Mouse (Mus musculus): ENCODE measurements around the gene Olfr1239. TPM values are rescaled to one million over a fixed set of nuclear protein-coding genes. Genes with fewer than 3 reads are reported as not detected.

Gene Olfr1239
- polyA plus RNA-seq (2015; fragmentation: Nextera tagmentation; extraction: Ambion mirVana): not detected in 2 replicates

DNA sequence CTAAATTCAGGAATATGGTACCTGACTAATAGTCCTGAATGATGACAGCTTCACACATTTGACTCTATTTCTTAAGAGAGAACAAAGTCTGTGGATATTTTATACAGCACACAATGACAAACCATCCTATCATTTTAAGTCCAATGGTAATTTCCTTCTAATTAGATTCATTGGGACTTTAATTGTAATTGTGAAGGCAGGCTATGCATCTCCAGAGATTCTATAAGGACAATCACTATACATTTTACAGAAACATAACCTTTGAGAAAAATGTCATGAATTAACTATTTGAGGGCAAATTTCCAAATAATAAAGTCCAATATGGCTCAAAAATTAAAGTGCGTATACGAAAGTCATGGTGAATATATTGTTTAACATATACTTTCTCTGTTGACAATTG, at the start of gene Olfr1239:
Olfr1239 (minus strand) TSS at position 101 of the 400 bp plus-strand sequence.
- Histone ChIP-seq H3K9me3 (no peaks in the 10 kb centered on the region), H3K4me1 (no peaks in the 10 kb centered on the region), H3K4me2 (no peak within 1 kb of the TSS), H3K27ac (no peak within 1 kb of the TSS), H3K4me3 (no peak within 1 kb of the TSS), H3K27me3 (no peaks in the 10 kb centered on the region), H3K9ac (no peak within 1 kb of the TSS), H3K36me3 (no peaks in the 10 kb centered on the region)
- 95% methylated on average over 2 of the region's 2 CpGs for WGBS
- ATAC-seq (ENCODE audit: borderline replicate concordance, extremely low read depth, low FRiP score, low TSS enrichment): no peak

DNA sequence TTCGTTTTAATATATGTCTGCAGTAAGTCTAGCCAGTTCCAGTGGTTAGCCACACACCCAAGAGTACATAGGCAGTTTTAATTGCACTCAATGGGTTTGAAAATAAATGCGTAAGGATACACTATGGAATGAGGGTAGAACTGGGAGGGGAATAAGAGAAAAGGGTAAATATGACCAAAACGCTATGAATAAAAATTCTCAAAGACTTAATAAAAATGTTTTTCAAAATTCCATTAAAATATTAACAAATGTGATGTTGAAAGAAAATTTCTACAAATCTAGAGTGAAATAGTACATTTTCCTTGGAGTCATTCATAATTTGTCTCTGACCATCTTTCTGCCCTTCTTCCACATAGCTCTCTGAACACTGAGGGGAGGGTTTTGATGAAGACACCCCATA, 22.7 kb upstream of the Olfr1239 start, which contains the start of gene Olfr1240:
Olfr1240 (minus strand) TSS at position 101 of the 400 bp plus-strand sequence.
- Histone ChIP-seq H3K27ac (no peak within 1 kb of the TSS), H3K9ac (no peak within 1 kb of the TSS), H3K27me3 (no peaks in the 10 kb centered on the region), H3K4me3 (no peak within 1 kb of the TSS), H3K4me1 (no peaks in the 10 kb centered on the region), H3K36me3 (no peaks in the 10 kb centered on the region), H3K9me3 (no peaks in the 10 kb centered on the region), H3K4me2 (no peak within 1 kb of the TSS)
- 71% methylated on average over 3 of the region's 3 CpGs for WGBS
- ATAC-seq (ENCODE audit: borderline replicate concordance, extremely low read depth, low FRiP score, low TSS enrichment): no peak

DNA sequence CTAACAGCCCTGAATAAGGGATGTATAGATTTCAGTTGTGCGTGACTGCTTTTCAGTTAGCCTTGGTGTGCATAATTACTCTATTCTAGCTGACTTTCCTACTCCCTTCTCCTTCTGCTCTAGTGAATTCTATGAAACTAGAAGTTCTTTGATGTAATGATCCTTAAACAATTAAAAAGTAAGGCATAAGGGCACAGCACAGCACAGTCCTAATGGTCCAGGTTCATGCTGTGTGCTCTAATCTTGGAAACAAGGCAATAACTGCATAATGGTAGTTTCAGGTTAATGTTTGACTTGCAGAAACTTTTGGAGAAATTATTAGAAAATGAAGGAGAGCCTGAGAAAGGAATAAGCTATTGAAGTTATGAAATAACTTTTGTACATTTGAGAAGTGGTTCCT, 5.7 kb downstream of the Olfr1239 start:
- no peak for ATAC-seq (ENCODE audit: borderline replicate concordance, extremely low read depth, low FRiP score, low TSS enrichment)

DNA sequence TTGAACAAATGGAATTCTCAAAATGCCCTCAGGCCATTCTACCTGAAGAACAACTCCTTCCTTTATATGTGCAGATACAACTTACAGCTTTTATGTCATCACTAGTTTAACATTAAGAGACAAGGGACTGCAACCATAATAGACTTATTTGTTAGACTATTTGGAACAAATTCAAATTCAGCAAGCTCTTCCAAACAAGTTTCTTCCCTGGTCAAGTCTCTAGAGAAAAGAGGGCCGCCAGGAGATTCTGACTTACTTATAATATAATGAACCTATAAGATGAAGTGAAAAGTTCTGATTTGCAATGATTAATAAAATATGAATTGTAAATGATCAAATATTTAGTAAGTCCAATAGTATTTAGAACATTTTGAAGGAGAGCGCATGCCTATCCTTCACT, 10.6 kb downstream of the Olfr1239 start, which contains the start of gene Olfr1238:
Olfr1238 (minus strand) TSS at position 101 of the 400 bp plus-strand sequence.
- whole genome bisulfite sequencing: 92% methylated on average over 2 of the region's 2 CpGs
- no peak within 1 kb of the TSS for H3K4me2 ChIP-seq
- no peak for ATAC-seq (ENCODE audit: borderline replicate concordance, extremely low read depth, low FRiP score, low TSS enrichment)

More for the DNA sequence above, 5.7 kb downstream of the Olfr1239 start:
- Histone ChIP-seq H3K27ac (no peak overlapping the region), H3K4me2 (no peak overlapping the region), H3K4me3 (no peak overlapping the region), H3K4me1 (no peaks in the 10 kb centered on the region), H3K9ac (no peak overlapping the region), H3K27me3 (no peaks in the 10 kb centered on the region), H3K36me3 (no peaks in the 10 kb centered on the region), H3K9me3 (no peaks in the 10 kb centered on the region)
- 87% methylated on average over 1 of the region's 1 CpGs for WGBS

DNA sequence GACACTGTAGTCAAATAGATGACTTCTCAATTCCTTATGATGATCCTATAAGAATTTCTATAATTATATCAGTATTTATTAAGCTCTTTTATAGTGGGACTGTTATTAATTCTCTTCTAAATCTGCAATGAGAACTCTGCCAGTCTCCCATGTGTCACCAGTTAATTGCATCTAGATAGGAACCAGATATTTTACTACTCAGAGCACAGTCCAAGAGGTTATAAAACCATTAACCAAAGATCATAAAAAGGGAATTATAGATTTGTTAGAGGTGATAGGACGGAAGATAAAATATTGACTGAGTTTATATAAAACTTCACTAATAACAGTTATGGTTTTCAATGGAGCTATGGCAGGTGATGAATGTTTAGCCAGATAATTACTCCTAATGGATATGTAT, 19.3 kb downstream of the Olfr1239 start:
- no peak for ATAC-seq (ENCODE audit: borderline replicate concordance, extremely low read depth, low FRiP score, low TSS enrichment)
- Histone ChIP-seq H3K9ac (no peak overlapping the region), H3K4me2 (no peak overlapping the region), H3K27ac (no peak overlapping the region), H3K27me3 (no peaks in the 10 kb centered on the region), H3K36me3 (no peaks in the 10 kb centered on the region), H3K4me3 (no peak overlapping the region), H3K9me3 (no peaks in the 10 kb centered on the region), H3K4me1 (no peaks in the 10 kb centered on the region)
- WGBS: 75% methylated on average over 1 of the region's 1 CpGs

More for the DNA sequence above, 10.6 kb downstream of the Olfr1239 start, which contains the start of gene Olfr1238:
- no peaks in the 10 kb centered on the region for H3K27me3 ChIP-seq
- H3K9me3 ChIP-seq: no peaks in the 10 kb centered on the region
- no peak within 1 kb of the TSS for H3K4me3 ChIP-seq
- no peak within 1 kb of the TSS for H3K27ac ChIP-seq
- H3K9ac ChIP-seq: no peak within 1 kb of the TSS
- H3K4me1 ChIP-seq: no peaks in the 10 kb centered on the region
- no peaks in the 10 kb centered on the region for H3K36me3 ChIP-seq

Other genes with a start within 250 kb of the Olfr1239 start
- gene Olfr1225, start 245.7 kb downstream of the Olfr1239 start, polyA plus RNA-seq (2015; fragmentation: Nextera tagmentation; extraction: Ambion mirVana): not detected in 2 replicates
- not detected in 2 replicates for gene Olfr1226, start 220.4 kb downstream of the Olfr1239 start, polyA plus RNA-seq (2015; fragmentation: Nextera tagmentation; extraction: Ambion mirVana)
- not detected in 2 replicates for gene Olfr1228, start 166.3 kb downstream of the Olfr1239 start, polyA plus RNA-seq (2015; fragmentation: Nextera tagmentation; extraction: Ambion mirVana)
- not detected in 2 replicates for gene Olfr1229, start 132.4 kb downstream of the Olfr1239 start, polyA plus RNA-seq (2015; fragmentation: Nextera tagmentation; extraction: Ambion mirVana)
- not detected in 2 replicates for gene Olfr1230, start 123.1 kb downstream of the Olfr1239 start, polyA plus RNA-seq (2015; fragmentation: Nextera tagmentation; extraction: Ambion mirVana)
- not detected in 2 replicates for gene Olfr1231, start 113.3 kb downstream of the Olfr1239 start, polyA plus RNA-seq (2015; fragmentation: Nextera tagmentation; extraction: Ambion mirVana)
- gene Olfr1232, start 90.7 kb downstream of the Olfr1239 start, polyA plus RNA-seq (2015; fragmentation: Nextera tagmentation; extraction: Ambion mirVana): not detected in 2 replicates
- not detected in 2 replicates for gene Olfr1233, start 78.0 kb downstream of the Olfr1239 start, polyA plus RNA-seq (2015; fragmentation: Nextera tagmentation; extraction: Ambion mirVana)
- not detected in 2 replicates for gene Olfr1234, start 55.5 kb downstream of the Olfr1239 start, polyA plus RNA-seq (2015; fragmentation: Nextera tagmentation; extraction: Ambion mirVana)
- gene Olfr1238, start 10.7 kb downstream of the Olfr1239 start, polyA plus RNA-seq (2015; fragmentation: Nextera tagmentation; extraction: Ambion mirVana): not detected in 2 replicates
- gene Olfr1240, start 22.6 kb upstream of the Olfr1239 start, polyA plus RNA-seq (2015; fragmentation: Nextera tagmentation; extraction: Ambion mirVana): not detected in 2 replicates
- gene Olfr1241, start 66.7 kb upstream of the Olfr1239 start, polyA plus RNA-seq (2015; fragmentation: Nextera tagmentation; extraction: Ambion mirVana): not detected in 2 replicates
- gene Olfr1242, start 77.9 kb upstream of the Olfr1239 start, polyA plus RNA-seq (2015; fragmentation: Nextera tagmentation; extraction: Ambion mirVana): not detected in 2 replicates
- gene Olfr1243, start 111.1 kb upstream of the Olfr1239 start, polyA plus RNA-seq (2015; fragmentation: Nextera tagmentation; extraction: Ambion mirVana): not detected in 2 replicates
- gene Olfr1245, start 158.0 kb upstream of the Olfr1239 start, polyA plus RNA-seq (2015; fragmentation: Nextera tagmentation; extraction: Ambion mirVana): not detected in 2 replicates
- gene Olfr1246, start 172.8 kb upstream of the Olfr1239 start, polyA plus RNA-seq (2015; fragmentation: Nextera tagmentation; extraction: Ambion mirVana): not detected in 2 replicates
- gene Olfr1247, start 193.7 kb upstream of the Olfr1239 start, polyA plus RNA-seq (2015; fragmentation: Nextera tagmentation; extraction: Ambion mirVana): not detected in 2 replicates
- not detected in 2 replicates for gene Olfr1248, start 197.8 kb upstream of the Olfr1239 start, polyA plus RNA-seq (2015; fragmentation: Nextera tagmentation; extraction: Ambion mirVana)
- gene Olfr1249, start 214.6 kb upstream of the Olfr1239 start, polyA plus RNA-seq (2015; fragmentation: Nextera tagmentation; extraction: Ambion mirVana): not detected in 2 replicates
- gene Olfr1250, start 241.1 kb upstream of the Olfr1239 start, polyA plus RNA-seq (2015; fragmentation: Nextera tagmentation; extraction: Ambion mirVana): not detected in 2 replicates

Data from lung, embryonic 15.5 days (tissue).